Mouse (Mus musculus): ENCODE data around the gene Qdpr. TPM values are rescaled to one million over a fixed set of nuclear protein-coding genes. Genes with fewer than 3 reads are reported as not detected.

Gene Qdpr
- polyA plus RNA-seq, 1 experiment from 2014 or later = 231 TPM

DNA sequence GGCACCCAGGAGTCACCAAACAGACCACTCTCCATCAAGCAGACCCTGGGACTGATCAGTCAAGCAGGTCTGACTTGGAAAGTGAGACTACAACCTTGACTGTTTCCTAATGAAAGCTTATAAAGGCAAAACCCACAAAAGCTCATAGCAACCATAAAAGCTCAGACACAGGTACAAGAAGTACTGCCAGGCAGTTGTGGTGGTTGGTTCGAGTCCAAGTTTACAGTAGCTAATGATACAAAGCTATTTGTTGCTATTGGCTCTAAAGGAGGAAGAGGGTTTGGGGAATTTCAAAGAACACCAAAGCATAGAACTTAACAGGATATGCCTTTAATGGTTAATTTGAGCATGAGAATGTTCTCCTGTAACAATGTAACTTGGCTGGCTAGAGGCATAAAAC lies 33.6 kb upstream of the Qdpr start:
- no peaks in the 10 kb centered on the region for H3K36me3 ChIP-seq (ENCODE audit: insufficient read depth, low read length)
- no peaks in the 10 kb centered on the region for H3K27me3 ChIP-seq (ENCODE audit: insufficient read depth, low read length)
- no peak overlapping the region for H3K9ac ChIP-seq (replicated peaks; ENCODE audit: low read length)
- no peaks in the 10 kb centered on the region for H3K4me1 ChIP-seq (ENCODE audit: insufficient read depth, low read length)
- no peaks in the 10 kb centered on the region for H3K9me3 ChIP-seq (ENCODE audit: low read length)
- 85% methylated on average over 1 of the region's 1 CpGs for WGBS
- no peak overlapping the region for H3K4me3 ChIP-seq (ENCODE audit: low read length)
- ATAC-seq (ENCODE audit: low FRiP score, low TSS enrichment) = no peak
- no peak overlapping the region for H3K27ac ChIP-seq (ENCODE audit: low read length)
- no peak overlapping the region for H3K4me2 ChIP-seq (replicated peaks; ENCODE audit: low read depth, low read length)

DNA sequence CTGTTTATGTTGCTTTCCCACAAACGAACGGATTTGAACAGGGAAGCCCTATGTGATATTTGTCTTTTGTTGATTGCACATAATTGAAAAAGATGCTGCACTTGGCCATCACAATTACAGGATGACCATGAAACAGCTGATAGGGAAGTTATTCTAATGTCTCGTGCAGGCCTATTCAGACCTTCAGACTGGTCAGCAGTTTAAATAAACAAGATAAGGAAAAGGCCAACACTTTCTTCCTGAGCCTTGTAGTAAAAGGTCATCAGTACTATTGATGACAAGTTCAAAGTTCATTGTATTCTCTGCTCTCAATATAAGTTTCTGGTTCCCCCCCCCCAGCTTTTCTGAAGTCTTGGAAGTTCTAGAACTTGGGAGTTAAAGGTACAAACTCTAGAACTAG lies 32.6 kb upstream of the Qdpr start:
- ATAC-seq (ENCODE audit: low FRiP score, low TSS enrichment) = no peak
- 61% methylated on average over 3 of the region's 3 CpGs for WGBS
- Histone ChIP-seq H3K4me3 (ENCODE audit: low read length) (no peak overlapping the region), H3K27ac (ENCODE audit: low read length) (no peak overlapping the region), H3K9ac (replicated peaks; ENCODE audit: low read length) (no peak overlapping the region), H3K4me2 (replicated peaks; ENCODE audit: low read depth, low read length) (no peak overlapping the region), H3K9me3 (ENCODE audit: low read length) (no peaks in the 10 kb centered on the region), H3K36me3 (ENCODE audit: insufficient read depth, low read length) (no peaks in the 10 kb centered on the region), H3K27me3 (ENCODE audit: insufficient read depth, low read length) (no peaks in the 10 kb centered on the region), H3K4me1 (ENCODE audit: insufficient read depth, low read length) (no peaks in the 10 kb centered on the region)

DNA sequence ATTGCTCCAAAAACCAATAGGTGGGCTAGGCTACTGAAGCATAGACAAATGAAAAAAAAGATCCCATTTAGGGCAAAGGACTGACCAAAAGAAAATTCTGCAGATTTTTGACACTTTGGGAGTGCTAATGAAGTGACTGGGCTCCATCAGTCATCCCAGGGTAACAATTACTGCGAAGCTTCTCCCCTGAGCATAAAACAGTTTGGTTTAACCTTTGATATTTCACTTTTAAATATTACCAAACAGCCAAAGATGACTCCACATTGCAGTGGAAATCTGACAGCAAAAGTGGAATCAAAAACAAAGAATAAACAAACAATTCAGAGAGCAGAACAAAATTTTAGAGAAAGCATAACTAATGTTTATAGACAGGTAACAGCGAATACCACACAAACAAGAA lies 31.1 kb upstream of the Qdpr start:
- Histone ChIP-seq H3K9me3 (ENCODE audit: low read length) (no peaks in the 10 kb centered on the region), H3K27ac (ENCODE audit: low read length) (no peak overlapping the region), H3K27me3 (ENCODE audit: insufficient read depth, low read length) (no peaks in the 10 kb centered on the region), H3K4me2 (replicated peaks; ENCODE audit: low read depth, low read length) (no peak overlapping the region), H3K4me1 (ENCODE audit: insufficient read depth, low read length) (peaks cover 3% of the 10 kb centered on the region; the same call in 1 of the 2 replicates), H3K9ac (replicated peaks; ENCODE audit: low read length) (no peak overlapping the region), H3K36me3 (ENCODE audit: insufficient read depth, low read length) (no peaks in the 10 kb centered on the region), H3K4me3 (ENCODE audit: low read length) (no peak overlapping the region)
- 85% methylated on average over 2 of the region's 2 CpGs for WGBS
- ATAC-seq (ENCODE audit: low FRiP score, low TSS enrichment) = no peak

DNA sequence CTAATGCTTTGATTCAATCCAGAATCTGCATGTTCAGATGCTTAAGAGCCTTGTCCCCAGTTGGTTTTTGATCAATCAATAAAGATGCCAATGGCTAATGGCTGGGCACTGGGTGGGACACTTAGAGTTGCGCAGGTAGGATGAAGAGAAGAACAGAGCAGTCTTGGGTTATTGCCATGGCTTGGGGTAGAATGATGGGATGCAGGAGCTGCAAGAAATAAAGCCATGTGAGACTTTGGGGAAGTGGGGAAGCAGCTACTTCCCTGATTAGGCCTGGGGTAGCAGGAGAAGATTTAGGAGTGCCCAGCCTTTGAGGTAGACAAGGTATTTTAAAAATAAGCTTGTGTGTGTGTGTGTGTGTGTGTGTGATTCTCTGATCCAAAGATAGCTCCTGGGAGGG lies 30.0 kb upstream of the Qdpr start:
- no peaks in the 10 kb centered on the region for H3K27me3 ChIP-seq (ENCODE audit: insufficient read depth, low read length)
- no peak overlapping the region for H3K9ac ChIP-seq (replicated peaks; ENCODE audit: low read length)
- H3K4me1 ChIP-seq (ENCODE audit: insufficient read depth, low read length) = peaks cover 7% of the 10 kb centered on the region; the same call in 1 of the 2 replicates
- no peak overlapping the region for H3K27ac ChIP-seq (ENCODE audit: low read length)
- no peaks in the 10 kb centered on the region for H3K9me3 ChIP-seq (ENCODE audit: low read length)
- H3K36me3 ChIP-seq (ENCODE audit: insufficient read depth, low read length) = no peaks in the 10 kb centered on the region
- 96% methylated on average over 1 of the region's 1 CpGs for WGBS
- H3K4me2 ChIP-seq (replicated peaks; ENCODE audit: low read depth, low read length) = no peak overlapping the region
- no peak overlapping the region for H3K4me3 ChIP-seq (ENCODE audit: low read length)
- ATAC-seq (ENCODE audit: low FRiP score, low TSS enrichment) = no peak

DNA sequence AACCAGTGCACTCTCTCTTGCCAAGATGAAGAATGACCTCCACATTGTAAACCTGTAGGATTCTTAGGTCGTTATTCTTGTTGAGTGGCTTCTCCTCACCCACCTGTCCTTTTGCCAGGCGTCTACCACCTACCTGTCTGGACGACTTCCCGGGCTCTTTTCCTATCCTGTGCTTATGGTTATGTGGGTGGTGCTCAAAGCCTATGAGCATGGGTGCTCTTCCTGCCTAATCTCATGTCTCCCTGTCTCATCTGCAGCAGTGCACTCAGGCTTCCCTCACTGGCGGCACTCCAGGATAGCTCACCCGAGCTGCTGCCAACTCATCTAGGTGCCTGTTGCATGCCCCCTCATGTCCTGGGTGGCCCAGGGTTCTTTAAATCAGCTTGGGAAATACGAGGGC lies 27.6 kb upstream of the Qdpr start:
- no peak for ATAC-seq (ENCODE audit: low FRiP score, low TSS enrichment)
- H3K27me3 ChIP-seq (ENCODE audit: insufficient read depth, low read length) = no peaks in the 10 kb centered on the region
- H3K9me3 ChIP-seq (ENCODE audit: low read length) = no peaks in the 10 kb centered on the region
- no peak overlapping the region for H3K4me2 ChIP-seq (replicated peaks; ENCODE audit: low read depth, low read length)
- H3K4me3 ChIP-seq (ENCODE audit: low read length) = no peak overlapping the region
- H3K9ac ChIP-seq (replicated peaks; ENCODE audit: low read length) = no peak overlapping the region
- H3K27ac ChIP-seq (ENCODE audit: low read length) = no peak overlapping the region
- peaks cover 7% of the 10 kb centered on the region; the same call in 1 of the 2 replicates for H3K4me1 ChIP-seq (ENCODE audit: insufficient read depth, low read length)
- H3K36me3 ChIP-seq (ENCODE audit: insufficient read depth, low read length) = no peaks in the 10 kb centered on the region
- 82% methylated on average over 7 of the region's 7 CpGs for WGBS

DNA sequence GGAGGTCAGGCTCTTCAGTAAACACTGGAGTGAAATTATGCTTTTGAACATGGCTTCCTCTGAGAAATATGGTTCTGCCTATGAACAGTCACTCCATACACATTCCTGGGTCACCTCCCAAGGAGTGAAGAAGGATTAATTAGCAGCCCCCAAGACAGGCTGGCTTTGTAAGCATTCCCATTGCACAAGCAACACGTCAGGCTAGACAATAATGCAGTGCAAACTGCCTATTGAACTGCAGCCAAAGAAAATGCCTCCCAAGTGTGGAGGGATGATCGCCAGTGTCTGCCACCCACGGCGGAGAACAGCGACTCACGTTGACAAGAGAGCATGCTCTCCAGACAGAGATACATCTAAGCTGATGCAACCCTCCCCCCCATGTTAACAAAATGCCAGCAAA lies 26.3 kb upstream of the Qdpr start:
- Histone ChIP-seq H3K9me3 (ENCODE audit: low read length) (no peaks in the 10 kb centered on the region), H3K9ac (replicated peaks; ENCODE audit: low read length) (no peak overlapping the region), H3K4me2 (replicated peaks; ENCODE audit: low read depth, low read length) (no peak overlapping the region), H3K36me3 (ENCODE audit: insufficient read depth, low read length) (no peaks in the 10 kb centered on the region), H3K27ac (ENCODE audit: low read length) (no peak overlapping the region), H3K4me1 (ENCODE audit: insufficient read depth, low read length) (peaks cover 7% of the 10 kb centered on the region; the same call in 1 of the 2 replicates), H3K27me3 (ENCODE audit: insufficient read depth, low read length) (no peaks in the 10 kb centered on the region), H3K4me3 (ENCODE audit: low read length) (no peak overlapping the region)
- no peak for ATAC-seq (ENCODE audit: low FRiP score, low TSS enrichment)
- 36% methylated on average over 6 of the region's 6 CpGs for WGBS

DNA sequence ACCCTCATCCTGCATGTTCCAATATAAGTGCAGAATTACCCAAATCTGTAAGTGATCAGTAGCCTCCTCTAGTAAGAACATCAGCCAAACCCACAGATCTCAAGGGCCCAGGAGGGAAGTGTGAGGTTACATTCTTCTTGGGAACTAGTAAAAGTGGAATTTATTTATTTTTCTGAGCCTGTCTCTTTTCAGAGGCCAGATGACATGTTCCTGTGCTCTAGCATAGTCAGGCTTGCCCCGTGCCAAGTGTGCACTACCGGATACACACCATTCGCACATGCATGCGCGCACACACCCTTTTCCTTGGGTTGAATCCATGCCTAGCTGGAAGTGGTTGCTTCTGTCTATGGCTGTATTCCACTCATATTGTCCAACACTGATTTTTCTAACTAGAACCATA lies 25.7 kb upstream of the Qdpr start:
- no peaks in the 10 kb centered on the region for H3K9me3 ChIP-seq (ENCODE audit: low read length)
- H3K27me3 ChIP-seq (ENCODE audit: insufficient read depth, low read length) = no peaks in the 10 kb centered on the region
- H3K4me2 ChIP-seq (replicated peaks; ENCODE audit: low read depth, low read length) = no peak overlapping the region
- no peaks in the 10 kb centered on the region for H3K36me3 ChIP-seq (ENCODE audit: insufficient read depth, low read length)
- ATAC-seq (ENCODE audit: low FRiP score, low TSS enrichment) = no peak
- no peak overlapping the region for H3K9ac ChIP-seq (replicated peaks; ENCODE audit: low read length)
- no peak overlapping the region for H3K4me3 ChIP-seq (ENCODE audit: low read length)
- 80% methylated on average over 5 of the region's 5 CpGs for WGBS
- H3K4me1 ChIP-seq (ENCODE audit: insufficient read depth, low read length) = peaks cover 7% of the 10 kb centered on the region; the same call in 1 of the 2 replicates
- H3K27ac ChIP-seq (ENCODE audit: low read length) = no peak overlapping the region

DNA sequence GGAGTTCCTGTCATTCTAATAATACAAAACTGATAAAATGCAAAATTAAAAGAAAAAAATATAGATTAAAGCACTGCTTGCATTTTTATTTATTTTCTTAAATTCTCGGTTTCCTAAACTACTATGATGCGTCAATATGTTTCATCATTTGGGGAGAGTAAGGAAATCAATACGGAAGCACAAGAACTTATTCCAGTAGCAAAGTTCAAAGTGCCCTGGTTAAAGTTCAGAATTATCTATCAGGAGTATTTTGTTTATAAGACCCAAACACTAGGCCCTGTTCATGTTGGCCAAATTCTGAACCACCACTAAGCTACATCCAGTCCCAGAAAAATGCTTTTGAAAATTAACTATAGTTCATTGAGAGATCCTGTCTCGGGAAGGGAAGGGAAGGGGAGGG lies 24.7 kb upstream of the Qdpr start:
- Histone ChIP-seq H3K9me3 (ENCODE audit: low read length) (no peaks in the 10 kb centered on the region), H3K27ac (ENCODE audit: low read length) (no peak overlapping the region), H3K4me1 (ENCODE audit: insufficient read depth, low read length) (peaks cover 7% of the 10 kb centered on the region; the same call in 1 of the 2 replicates), H3K4me3 (ENCODE audit: low read length) (no peak overlapping the region), H3K36me3 (ENCODE audit: insufficient read depth, low read length) (no peaks in the 10 kb centered on the region), H3K9ac (replicated peaks; ENCODE audit: low read length) (no peak overlapping the region), H3K27me3 (ENCODE audit: insufficient read depth, low read length) (no peaks in the 10 kb centered on the region), H3K4me2 (replicated peaks; ENCODE audit: low read depth, low read length) (no peak overlapping the region)
- WGBS = 75% methylated on average over 3 of the region's 4 CpGs
- ATAC-seq (ENCODE audit: low FRiP score, low TSS enrichment) = no peak

DNA sequence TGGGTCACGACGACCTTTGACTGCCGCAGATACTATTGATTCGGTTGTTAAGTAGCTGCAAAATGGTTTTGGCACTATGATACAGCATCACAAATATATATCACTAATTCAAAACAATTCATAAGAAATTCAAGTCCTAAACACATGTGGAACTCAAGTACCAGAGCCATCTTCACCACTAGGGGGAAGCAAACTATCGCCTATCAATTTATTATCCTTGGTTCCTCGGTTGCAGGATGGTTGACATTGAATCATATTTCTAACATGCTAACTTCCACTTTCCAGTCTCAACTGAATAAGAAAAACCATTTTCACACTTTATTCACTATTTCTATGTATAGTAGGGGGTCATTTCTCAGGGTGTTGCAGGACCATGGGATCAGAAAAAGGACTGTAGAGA lies 24.2 kb upstream of the Qdpr start:
- H3K36me3 ChIP-seq (ENCODE audit: insufficient read depth, low read length) = no peaks in the 10 kb centered on the region
- no peak overlapping the region for H3K4me2 ChIP-seq (replicated peaks; ENCODE audit: low read depth, low read length)
- no peak overlapping the region for H3K4me3 ChIP-seq (ENCODE audit: low read length)
- WGBS = 24% methylated on average over 6 of the region's 6 CpGs
- no peak overlapping the region for H3K27ac ChIP-seq (ENCODE audit: low read length)
- no peak overlapping the region for H3K9ac ChIP-seq (replicated peaks; ENCODE audit: low read length)
- no peaks in the 10 kb centered on the region for H3K27me3 ChIP-seq (ENCODE audit: insufficient read depth, low read length)
- no peak for ATAC-seq (ENCODE audit: low FRiP score, low TSS enrichment)
- no peaks in the 10 kb centered on the region for H3K9me3 ChIP-seq (ENCODE audit: low read length)
- peaks cover 7% of the 10 kb centered on the region; the same call in 1 of the 2 replicates for H3K4me1 ChIP-seq (ENCODE audit: insufficient read depth, low read length)

DNA sequence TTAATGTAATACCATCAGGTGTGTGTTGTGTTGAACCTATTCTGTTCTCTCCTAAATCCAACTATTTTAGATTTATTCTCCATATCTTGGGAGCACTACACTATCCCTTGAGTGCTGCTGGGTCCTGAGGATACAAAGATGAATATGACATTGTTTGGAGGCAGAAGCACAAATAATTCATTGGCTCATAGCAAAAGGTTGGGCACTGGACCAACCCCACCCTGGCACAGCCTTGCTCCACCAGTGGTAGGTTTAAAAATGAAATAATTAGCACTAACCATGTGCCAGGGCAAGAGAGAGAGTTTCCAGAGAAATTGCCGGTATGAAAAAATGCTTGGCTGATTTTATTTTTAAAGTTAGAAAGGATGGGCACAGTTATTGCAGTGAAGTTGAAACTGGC lies 23.5 kb upstream of the Qdpr start:
- Histone ChIP-seq H3K9ac (replicated peaks; ENCODE audit: low read length) (no peak overlapping the region), H3K36me3 (ENCODE audit: insufficient read depth, low read length) (no peaks in the 10 kb centered on the region), H3K9me3 (ENCODE audit: low read length) (no peaks in the 10 kb centered on the region), H3K27me3 (ENCODE audit: insufficient read depth, low read length) (no peaks in the 10 kb centered on the region), H3K4me2 (replicated peaks; ENCODE audit: low read depth, low read length) (no peak overlapping the region), H3K4me1 (ENCODE audit: insufficient read depth, low read length) (peaks cover 7% of the 10 kb centered on the region; the same call in 1 of the 2 replicates), H3K27ac (ENCODE audit: low read length) (no peak overlapping the region), H3K4me3 (ENCODE audit: low read length) (no peak overlapping the region)
- ATAC-seq (ENCODE audit: low FRiP score, low TSS enrichment) = no peak
- WGBS = 88% methylated on average over 1 of the region's 1 CpGs

All from kidney, embryonic 16.5 days (tissue).